Mouse (Mus musculus): ENCODE measurements at regions not wholly inside any gene's neighbourhood (a gene's known extent, or its start where the extent isn't known, plus 50 kb on each side); places are given as distances from the start of the nearest gene placed in this dataset.
A peak's percentile ranks its signal among the peaks of the same experiment; 100 is the strongest.

DNA sequence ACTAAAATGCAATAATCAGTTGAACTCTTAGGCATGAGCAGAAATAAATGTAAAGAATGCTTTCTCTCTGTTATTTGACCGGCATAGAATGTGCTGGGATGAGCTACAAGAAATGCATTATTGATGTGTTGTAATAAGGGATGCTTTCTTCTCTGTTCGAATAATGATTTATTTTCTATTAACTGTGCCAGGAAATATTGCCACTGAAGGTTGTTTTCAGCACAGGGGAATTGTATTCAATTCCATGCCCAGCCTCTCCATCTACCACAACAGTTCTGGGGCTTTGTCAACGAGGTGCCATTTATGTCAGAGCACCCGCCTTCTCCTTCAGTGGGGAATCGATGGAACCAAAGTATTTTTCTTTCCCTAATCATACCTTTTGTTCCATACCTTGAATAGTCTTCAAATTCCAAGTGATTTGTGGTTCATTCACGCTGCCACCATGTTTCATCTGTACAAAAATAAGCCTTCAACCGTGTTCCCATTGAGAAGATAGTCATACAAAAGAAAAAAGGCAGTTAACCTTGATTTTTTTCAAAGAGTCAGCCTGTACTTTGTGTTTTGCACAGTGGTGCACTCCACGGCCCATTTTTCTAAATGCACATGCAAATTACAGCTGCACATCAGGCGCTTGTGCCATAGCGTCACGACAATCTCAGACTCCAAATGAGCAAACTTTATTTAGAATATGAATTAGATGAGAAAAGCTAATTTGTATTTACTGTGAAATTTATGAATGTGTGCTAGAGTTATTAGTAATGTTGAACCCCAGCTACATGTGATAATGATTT is 65.1 kb upstream of the Gpr141 start:
- no peak for DNase-seq (ENCODE audit: extremely low spot score in 1 of 2, low spot score in 1 of 2)

DNA sequence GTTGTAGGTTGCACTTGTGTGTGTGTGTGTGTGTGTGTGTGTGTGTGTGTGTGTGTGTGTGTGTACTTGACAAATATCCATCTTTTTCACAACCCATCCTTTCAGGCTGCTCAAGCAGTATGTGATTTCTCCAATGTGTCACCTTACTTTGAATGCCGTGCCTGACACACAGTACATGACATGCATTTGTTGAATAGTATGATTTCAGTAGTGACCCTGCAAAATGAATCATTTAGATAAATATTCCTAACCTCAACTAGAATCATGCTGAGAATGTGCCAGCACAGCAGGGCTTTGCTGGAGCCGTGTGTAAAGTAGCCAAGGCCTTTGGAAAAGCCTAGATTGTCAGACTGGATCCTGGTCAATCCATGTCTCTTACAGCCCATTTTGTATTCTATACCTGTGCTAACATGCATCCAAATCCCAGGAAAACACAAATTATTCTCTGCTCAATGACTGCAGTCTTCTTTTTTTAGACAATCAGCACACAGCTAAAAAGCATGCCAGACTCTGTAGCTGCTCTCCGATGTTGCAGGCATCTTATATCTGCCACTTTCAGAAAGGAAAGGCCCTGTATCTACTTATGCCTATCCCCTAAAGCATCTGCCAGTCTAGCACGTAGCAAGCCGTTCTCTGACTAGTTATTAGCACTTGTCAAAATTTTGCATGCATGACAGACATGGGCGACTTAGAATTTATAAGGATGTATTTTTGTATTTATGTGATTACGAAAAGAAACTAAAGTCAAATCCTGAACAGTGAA is 60.0 kb upstream of the Gpr141 start:
- DNase-seq (ENCODE audit: extremely low spot score in 1 of 2, low spot score in 1 of 2), result peak in 1 of 2 experiments; percentile 3

DNA sequence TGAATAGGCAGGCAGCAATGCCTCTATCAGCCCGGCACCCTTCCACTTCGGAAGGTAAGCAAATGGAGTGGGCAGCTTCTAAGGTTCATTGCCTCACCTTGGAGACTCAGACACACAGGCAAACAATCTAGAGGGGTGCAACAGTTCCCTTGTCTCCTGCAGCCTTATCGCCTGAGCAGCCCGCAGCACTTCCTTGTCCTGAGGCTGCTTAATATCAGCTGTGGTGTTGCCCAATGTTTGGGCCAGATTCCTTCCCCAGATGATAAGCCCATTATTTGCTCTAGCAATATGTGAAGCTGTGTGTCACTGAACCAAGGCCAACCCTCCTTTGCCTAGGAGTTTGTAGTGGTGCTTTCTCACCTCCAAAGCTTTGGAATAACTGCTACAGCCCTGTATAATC is 58.8 kb upstream of the Gpr141 start:
- DNase-seq (ENCODE audit: extremely low spot score in 1 of 2, low spot score in 1 of 2), result no peak

DNA sequence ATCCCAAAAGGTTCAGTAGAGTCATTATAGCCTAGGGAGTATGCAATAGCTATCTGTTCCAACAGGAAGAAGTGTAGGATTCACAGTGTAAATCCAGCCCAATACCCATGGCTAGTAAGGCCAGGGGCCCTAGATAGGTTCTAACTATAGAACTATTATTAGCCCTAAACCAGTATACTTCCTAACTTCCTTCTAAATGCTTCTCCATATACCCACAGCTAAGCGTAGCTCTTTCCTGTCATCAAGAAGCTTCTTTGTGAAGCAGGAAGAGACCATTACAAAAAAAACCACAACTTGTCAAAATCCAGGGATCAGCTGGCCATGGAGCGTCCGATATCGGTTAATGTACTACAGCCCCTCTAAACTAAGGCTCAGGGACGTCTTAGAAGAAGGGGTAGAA is 57.7 kb upstream of the Gpr141 start:
- DNase-seq (ENCODE audit: extremely low spot score in 1 of 2, low spot score in 1 of 2), result no peak

DNA sequence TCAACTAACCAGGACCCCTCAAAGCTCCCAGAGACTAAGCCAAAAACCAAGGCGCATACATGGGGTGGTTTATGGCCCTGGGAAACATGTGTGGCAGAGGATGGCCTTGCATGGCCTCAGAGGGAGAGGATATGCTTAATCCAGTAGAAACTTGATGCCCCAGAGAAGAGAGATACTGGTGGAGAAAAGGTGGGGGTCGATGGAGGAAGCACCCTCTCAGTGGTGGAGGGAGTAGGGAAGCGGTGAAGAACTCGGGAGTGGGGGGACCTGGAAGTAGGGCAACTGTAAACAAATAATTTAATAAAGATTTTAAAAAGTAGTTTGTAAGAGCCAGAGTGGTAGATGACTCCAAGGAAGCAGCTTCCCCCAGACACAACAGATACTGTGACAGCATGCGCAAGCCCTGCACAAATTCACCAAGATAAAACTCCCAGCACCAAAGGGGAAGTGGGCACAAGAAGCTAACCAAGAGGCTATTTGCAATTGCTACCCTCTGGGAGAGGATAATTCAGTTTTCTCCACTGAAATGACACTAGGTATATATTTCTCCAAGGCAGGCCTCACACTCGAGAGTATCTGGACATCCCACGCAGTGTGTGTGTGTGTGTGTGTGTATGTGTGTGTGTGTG is 50.7 kb upstream of the Gpr141 start:
- DNase-seq (ENCODE audit: extremely low spot score in 1 of 2, low spot score in 1 of 2), result no peak

Measured in frontal cortex, adult 2 months (tissue).